Mouse (Mus musculus) intestine, embryonic 16.5 days (tissue): Measurements from ENCODE around the gene Ccdc162. TPM values are rescaled to one million over a fixed set of nuclear protein-coding genes. Genes with fewer than 3 reads are reported as not detected.

Source experiments
- ATAC-seq: fragments of 200-750 bp; cut with Nextera tagmentation; 2 replicates; pipeline ENCODE4 v1.8.0; 2017; ENCODE audit warnings: moderate TSS enrichment, moderate library complexity
- H3K27ac ChIP-seq: fragments of 300-500 bp; sonication (generic); 2 replicates; pipeline ENCODE4 v1.5.1; 2014; ENCODE audit warnings: mild to moderate bottlenecking, low read length
- H3K27me3 ChIP-seq: fragments of 300-500 bp; sonication (generic); replicated peaks from 2 replicates; pipeline ENCODE4 v1.6.1; 2014; ENCODE audit warnings: low read length, control low read depth, mixed read lengths; ENCODE audit not compliant: control insufficient read depth, insufficient read depth
- H3K36me3 ChIP-seq: fragments of 300-500 bp; sonication (generic); 2 replicates; pipeline ENCODE4 v1.6.1; 2014; ENCODE audit warnings: low read length, control low read depth; ENCODE audit not compliant: control insufficient read depth, insufficient read depth
- H3K4me1 ChIP-seq: fragments of 300-500 bp; sonication (generic); 2 replicates; pipeline ENCODE4 v1.6.1; 2014; ENCODE audit warnings: low read length, control low read depth, mixed read lengths; ENCODE audit not compliant: control insufficient read depth, insufficient read depth
- H3K4me2 ChIP-seq: fragments of 300-500 bp; sonication (generic); 2 replicates; pipeline ENCODE4 v1.6.1; 2014; ENCODE audit warnings: low read depth, low read length, control low read depth
- H3K4me3 ChIP-seq: fragments of 300-500 bp; sonication (generic); 2 replicates; pipeline ENCODE4 v1.5.1; 2014; ENCODE audit warnings: mild to moderate bottlenecking, low read length
- H3K9ac ChIP-seq: fragments of 300-500 bp; sonication (generic); 2 replicates; pipeline ENCODE4 v1.6.1; 2014; ENCODE audit warnings: low read depth, low read length
- H3K9me3 ChIP-seq: fragments of 300-500 bp; sonication (generic); 2 replicates; pipeline ENCODE4 v1.6.1; 2016; ENCODE audit warnings: low read length, control low read depth; ENCODE audit not compliant: control insufficient read depth
- WGBS: fragments of 180-500 bp; shearing (Covaris S2); extraction: QIAGEN DNeasy Blood & Tissue Kit; methylation state at CpG from one replicate; pipeline ENCODE4 v1.1.7; 2014; 5-methylcytosine and 5-hydroxymethylcytosine counted together
- polyA plus RNA-seq: library from polyadenylated mRNA; unstranded; fragments of >200 nt; fragmentation: Nextera tagmentation; extraction: Ambion mirVana; gene quantifications from 2 replicates; pipeline ENCODE4 v1.2.1, GENCODE M21; 2015

The Ccdc162 gene
- 1.0 and 1.1 TPM in 2 replicates for polyA plus RNA-seq

DNA sequence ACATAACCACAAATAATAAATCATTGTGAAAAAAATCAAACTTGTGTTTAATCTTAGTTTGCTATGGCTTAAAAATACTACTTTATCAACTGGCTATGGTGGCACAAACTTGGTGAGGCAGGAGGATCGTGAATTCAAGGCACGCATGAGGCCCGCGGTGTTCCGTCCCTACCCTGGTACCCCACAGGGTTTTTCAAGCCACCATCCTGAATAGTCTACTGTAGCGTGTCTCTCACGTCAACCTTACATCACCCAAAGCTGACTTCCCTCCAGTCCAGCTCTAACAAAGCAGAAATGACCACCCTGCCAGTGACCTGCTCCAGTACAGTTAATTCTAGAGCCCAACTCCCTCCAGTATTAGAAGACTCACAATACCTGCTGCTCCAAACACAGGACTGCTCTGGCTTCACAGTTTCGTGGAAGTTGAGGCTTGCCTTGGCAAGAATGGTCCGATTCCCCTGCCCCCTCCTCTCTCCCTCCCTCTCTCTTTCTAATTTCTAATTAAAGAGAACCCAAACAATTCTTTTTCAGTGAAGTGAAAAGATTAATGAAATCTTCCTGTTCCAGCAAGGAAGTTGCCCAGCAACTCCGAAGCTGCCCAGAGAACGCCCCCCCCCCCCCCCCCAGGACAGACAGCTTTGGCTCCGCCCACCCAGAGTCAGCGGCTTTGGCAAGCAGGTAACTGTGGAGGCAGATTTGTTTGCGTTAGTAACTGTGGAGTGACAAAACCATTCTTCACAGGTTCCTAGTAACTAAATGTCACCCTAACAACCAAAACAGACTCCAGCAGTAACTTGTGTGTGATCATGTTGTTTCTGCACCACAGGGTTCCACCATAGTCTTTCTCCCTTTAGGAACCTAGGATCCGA is at the start of gene Ccdc162:
Gene Ccdc162 (minus strand): TSS at position 606 of the 869 bp plus-strand sequence.
- H3K4me1 ChIP-seq = no peaks in the 10 kb centered on the region
- H3K4me2 ChIP-seq = no peak within 1 kb of the TSS
- H3K36me3 ChIP-seq = no peaks in the 10 kb centered on the region
- H3K9me3 ChIP-seq = no peaks in the 10 kb centered on the region
- no peak within 1 kb of the TSS for H3K9ac ChIP-seq
- H3K27me3 ChIP-seq = no peaks in the 10 kb centered on the region
- no peak within 1 kb of the TSS for H3K4me3 ChIP-seq
- 55% methylated on average over 15 of the region's 15 CpGs for WGBS
- no peak within 1 kb of the TSS for H3K27ac ChIP-seq
- ATAC-seq = no peak

DNA sequence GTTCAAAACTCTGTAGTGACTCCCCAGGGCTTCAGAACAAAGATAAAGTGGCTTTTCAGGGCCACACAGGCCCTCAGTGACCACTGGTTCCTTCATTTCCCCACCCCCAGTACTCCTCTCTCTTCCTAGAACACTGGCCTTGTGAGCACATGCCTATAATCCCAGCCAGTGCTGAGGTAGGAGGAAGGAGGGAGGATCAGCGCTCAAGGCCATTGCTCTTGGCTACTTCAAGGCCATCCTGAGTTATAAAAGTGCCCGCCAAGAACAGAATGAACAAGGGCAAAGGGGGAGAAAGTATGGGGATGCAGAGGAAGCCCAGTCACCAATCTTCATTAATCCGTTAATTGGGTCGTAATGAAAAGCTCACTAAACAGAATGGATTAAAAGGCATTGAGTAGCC is 49.2 kb upstream of the Ccdc162 start:
- Histone ChIP-seq H3K27ac (no peak overlapping the region), H3K9ac (no peak overlapping the region), H3K9me3 (no peaks in the 10 kb centered on the region), H3K36me3 (no peaks in the 10 kb centered on the region), H3K27me3 (no peaks in the 10 kb centered on the region), H3K4me2 (no peak overlapping the region), H3K4me1 (no peaks in the 10 kb centered on the region), H3K4me3 (no peak overlapping the region)
- WGBS = 82% methylated on average over 4 of the region's 4 CpGs
- ATAC-seq = no peak

DNA sequence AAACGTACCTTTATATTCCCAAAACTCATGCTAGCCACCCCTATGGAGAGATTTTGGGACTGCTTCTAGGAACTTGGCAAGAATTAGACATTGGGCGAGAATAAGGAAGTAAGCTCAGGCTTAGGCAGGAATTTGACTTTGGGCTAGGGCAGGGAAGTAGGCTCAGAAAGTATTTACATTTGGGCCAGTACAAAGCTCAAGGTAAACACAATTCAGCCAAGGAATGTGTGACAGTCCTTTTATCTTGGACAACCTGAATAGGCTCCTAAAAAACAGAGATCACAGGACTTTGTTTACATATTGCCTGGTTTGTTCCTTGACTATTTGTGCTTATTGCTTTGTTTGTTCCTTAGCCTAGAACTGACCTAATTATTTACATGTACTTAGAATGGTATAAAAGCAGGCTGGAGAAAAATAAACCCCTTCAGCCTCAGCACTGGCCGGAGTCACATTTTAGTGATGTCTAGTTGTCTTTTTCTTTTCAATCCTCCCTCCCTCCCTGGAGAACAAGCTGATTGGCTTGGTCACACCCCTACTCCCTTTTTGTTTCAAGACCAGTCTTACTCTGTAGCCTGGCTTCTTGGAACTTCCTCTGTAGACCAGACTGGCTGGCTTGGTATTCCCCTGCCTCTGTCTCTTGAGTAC is 47.4 kb upstream of the Ccdc162 start:
- no peaks in the 10 kb centered on the region for H3K36me3 ChIP-seq
- no peak overlapping the region for H3K9ac ChIP-seq
- H3K27me3 ChIP-seq = no peaks in the 10 kb centered on the region
- no peak overlapping the region for H3K4me2 ChIP-seq
- WGBS = 73% methylated on average over 3 of the region's 3 CpGs
- no peaks in the 10 kb centered on the region for H3K4me1 ChIP-seq
- H3K4me3 ChIP-seq = no peak overlapping the region
- no peaks in the 10 kb centered on the region for H3K9me3 ChIP-seq
- no peak for ATAC-seq
- no peak overlapping the region for H3K27ac ChIP-seq

DNA sequence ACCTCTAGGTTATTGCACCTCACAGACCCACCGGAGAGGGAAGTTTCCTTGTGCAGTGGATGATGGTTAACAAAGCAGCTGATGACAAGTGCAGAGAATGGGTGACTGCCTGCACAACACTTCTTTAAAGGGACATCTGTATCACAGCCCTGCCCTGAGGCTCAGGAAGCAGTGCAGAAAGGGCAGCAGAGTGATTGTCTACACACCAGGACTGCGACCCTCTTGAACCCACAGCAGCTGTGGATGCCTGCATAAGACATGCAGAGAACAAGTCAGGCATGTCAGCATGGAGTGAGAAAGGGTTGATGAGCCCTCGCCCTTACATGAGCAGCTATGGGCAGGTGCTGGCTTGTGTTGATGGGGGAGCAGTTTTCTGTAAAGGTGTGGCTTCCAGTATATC is 44.4 kb upstream of the Ccdc162 start:
- no peaks in the 10 kb centered on the region for H3K36me3 ChIP-seq
- no peaks in the 10 kb centered on the region for H3K4me1 ChIP-seq
- H3K27me3 ChIP-seq = no peaks in the 10 kb centered on the region
- 80% methylated on average over 3 of the region's 3 CpGs for WGBS
- no peak overlapping the region for H3K4me3 ChIP-seq
- H3K9me3 ChIP-seq = no peaks in the 10 kb centered on the region
- H3K27ac ChIP-seq = no peak overlapping the region
- H3K9ac ChIP-seq = no peak overlapping the region
- ATAC-seq = no peak
- no peak overlapping the region for H3K4me2 ChIP-seq

DNA sequence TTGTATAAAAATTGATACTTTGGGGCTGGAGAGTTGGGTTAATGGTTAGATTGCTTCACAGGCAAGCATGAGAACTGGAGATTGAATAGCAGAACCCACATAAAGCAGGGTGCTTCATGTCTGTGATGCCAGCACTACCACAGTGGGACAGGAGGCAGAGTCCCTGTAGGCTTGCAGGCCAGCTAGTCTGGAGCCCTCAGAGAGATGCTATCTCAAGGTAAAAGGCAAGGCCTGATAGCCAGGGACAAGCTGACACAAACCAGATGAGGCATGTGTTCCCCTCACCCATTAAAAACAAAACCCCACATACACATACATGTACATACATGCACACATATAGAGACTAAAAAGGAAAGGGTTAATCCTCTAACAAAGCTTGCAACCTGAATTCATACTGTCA is 41.6 kb upstream of the Ccdc162 start:
- Histone ChIP-seq H3K9ac (no peak overlapping the region), H3K36me3 (no peaks in the 10 kb centered on the region), H3K4me2 (no peak overlapping the region), H3K9me3 (no peaks in the 10 kb centered on the region), H3K27me3 (no peaks in the 10 kb centered on the region), H3K4me3 (no peak overlapping the region), H3K4me1 (no peaks in the 10 kb centered on the region), H3K27ac (no peak overlapping the region)
- ATAC-seq = no peak

DNA sequence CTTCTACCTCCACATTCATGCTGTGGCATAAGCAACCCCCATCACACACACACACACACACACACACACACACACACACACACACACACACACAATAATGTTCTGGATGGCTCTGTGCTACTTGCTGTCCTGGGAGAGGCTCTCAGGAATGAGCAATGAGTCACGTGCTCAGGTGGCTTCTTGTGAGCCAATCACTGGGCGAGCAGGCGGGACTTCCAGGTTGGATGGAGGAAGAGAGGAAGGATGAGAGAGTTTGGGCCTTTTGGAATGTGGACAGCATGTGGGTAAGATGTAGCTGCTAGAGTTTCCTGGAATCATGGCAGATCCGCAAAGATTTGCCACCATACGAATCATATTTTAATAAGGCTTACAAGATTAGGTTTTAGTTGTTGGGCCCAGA is 40.8 kb upstream of the Ccdc162 start:
- no peak for ATAC-seq
- no peak overlapping the region for H3K27ac ChIP-seq
- no peak overlapping the region for H3K4me3 ChIP-seq
- no peaks in the 10 kb centered on the region for H3K27me3 ChIP-seq
- no peaks in the 10 kb centered on the region for H3K9me3 ChIP-seq
- 92% methylated on average over 5 of the region's 5 CpGs for WGBS
- H3K9ac ChIP-seq = no peak overlapping the region
- no peaks in the 10 kb centered on the region for H3K36me3 ChIP-seq
- H3K4me1 ChIP-seq = peaks cover under 1% of the 10 kb centered on the region; the same call in 1 of the 2 replicates
- no peak overlapping the region for H3K4me2 ChIP-seq

DNA sequence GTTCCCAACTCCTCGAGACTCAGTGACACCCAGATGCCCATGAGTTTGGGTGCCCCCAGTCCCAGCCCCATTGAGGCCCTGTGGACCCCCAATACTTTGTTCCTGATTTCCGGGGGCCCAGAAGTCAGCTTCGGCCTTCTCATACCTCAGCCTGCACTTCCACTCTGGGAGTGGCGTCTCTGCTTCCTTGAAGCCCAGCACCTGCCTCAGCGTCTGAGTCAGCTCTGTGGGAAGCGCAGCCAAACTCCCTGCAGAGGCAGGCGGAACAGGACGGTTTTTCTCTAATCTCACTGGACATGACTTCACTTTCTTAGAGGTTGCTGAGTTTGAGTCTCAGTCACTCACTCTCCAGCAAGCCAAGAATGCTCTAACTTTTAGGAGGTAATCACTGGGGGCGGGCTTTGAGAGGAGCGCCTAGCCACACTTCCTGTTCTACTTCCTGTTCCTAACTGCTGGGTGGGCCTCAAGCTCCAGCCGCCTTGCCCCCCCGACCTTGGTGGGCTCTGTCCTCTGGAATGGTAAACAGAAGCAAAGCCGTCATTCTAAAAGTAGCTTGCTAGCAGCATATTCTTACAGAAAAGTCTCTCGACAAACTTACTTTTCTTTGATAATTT is 35.5 kb upstream of the Ccdc162 start:
- ATAC-seq = no peak
- H3K4me1 ChIP-seq = peaks cover 2% of the 10 kb centered on the region; the same call in 1 of the 2 replicates
- no peak overlapping the region for H3K4me2 ChIP-seq
- no peaks in the 10 kb centered on the region for H3K9me3 ChIP-seq
- H3K4me3 ChIP-seq = no peak overlapping the region
- H3K27ac ChIP-seq = no peak overlapping the region
- H3K27me3 ChIP-seq = no peaks in the 10 kb centered on the region
- WGBS = 75% methylated on average over 14 of the region's 14 CpGs
- no peak overlapping the region for H3K9ac ChIP-seq
- H3K36me3 ChIP-seq = no peaks in the 10 kb centered on the region

DNA sequence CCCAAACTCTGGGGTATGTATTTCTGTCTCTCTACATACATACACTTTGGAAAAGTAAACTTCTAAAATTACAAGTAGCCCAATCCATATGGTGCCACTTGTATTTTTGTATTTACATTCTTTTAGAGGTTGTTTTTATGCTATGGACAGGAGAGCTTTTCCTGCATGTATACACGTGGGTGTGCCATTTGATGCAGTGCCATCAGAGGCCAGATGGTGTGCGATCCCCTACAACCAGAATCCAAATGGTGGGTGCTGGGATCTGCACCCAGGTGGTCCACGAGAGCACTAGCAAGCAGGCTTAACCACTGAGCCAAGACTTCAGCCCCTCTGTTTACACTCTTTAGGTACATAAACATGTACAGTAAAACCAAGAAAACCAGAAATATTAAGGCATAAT is 32.9 kb upstream of the Ccdc162 start:
- WGBS = 73% methylated on average over 3 of the region's 3 CpGs
- H3K4me2 ChIP-seq = no peak overlapping the region
- no peak overlapping the region for H3K27ac ChIP-seq
- H3K9ac ChIP-seq = no peak overlapping the region
- H3K4me3 ChIP-seq = no peak overlapping the region
- H3K4me1 ChIP-seq = peaks cover 2% of the 10 kb centered on the region; the same call in 1 of the 2 replicates
- no peak for ATAC-seq
- H3K9me3 ChIP-seq = no peaks in the 10 kb centered on the region
- no peaks in the 10 kb centered on the region for H3K36me3 ChIP-seq
- H3K27me3 ChIP-seq = no peaks in the 10 kb centered on the region

DNA sequence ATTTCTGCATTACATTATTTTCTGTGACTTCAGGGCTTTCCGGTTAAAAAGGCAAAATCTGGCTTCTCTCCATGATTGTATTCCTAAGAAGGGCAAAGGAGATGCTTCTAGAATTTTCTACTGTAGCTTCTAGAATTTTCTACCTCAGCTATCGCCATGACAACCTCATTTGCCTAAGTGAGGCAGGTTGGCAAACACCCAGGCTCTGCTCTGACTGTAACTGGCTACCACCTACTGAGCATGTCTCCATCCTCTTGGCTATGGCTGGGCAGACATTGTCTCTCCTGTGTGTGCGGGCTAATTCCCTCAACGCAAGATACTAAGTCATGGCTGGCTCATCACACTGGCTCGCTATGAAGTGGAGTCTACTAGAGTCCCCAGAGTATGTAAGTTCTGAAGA is 30.1 kb upstream of the Ccdc162 start:
- H3K4me2 ChIP-seq = no peak overlapping the region
- H3K27me3 ChIP-seq = no peaks in the 10 kb centered on the region
- no peaks in the 10 kb centered on the region for H3K36me3 ChIP-seq
- no peak for ATAC-seq
- no peaks in the 10 kb centered on the region for H3K9me3 ChIP-seq
- no peak overlapping the region for H3K9ac ChIP-seq
- H3K4me3 ChIP-seq = no peak overlapping the region
- 88% methylated on average over 5 of the region's 5 CpGs for whole genome bisulfite sequencing
- H3K27ac ChIP-seq = no peak overlapping the region
- H3K4me1 ChIP-seq = no peaks in the 10 kb centered on the region
